Mouse (Mus musculus) intestine, embryonic 15.5 days (tissue): ENCODE measurements around the gene Tead4. TPM values are rescaled to one million over a fixed set of nuclear protein-coding genes. Genes with fewer than 3 reads are reported as not detected.
A peak's percentile ranks its signal among the peaks of the same experiment; 100 is the strongest.
"Not testable (repeated sequence)": the region's sequence is repeated elsewhere in the genome, so short reads cannot be mapped to it uniquely, and the experiment has no call there.

Source experiments
- ATAC-seq: fragments of 200-750 bp; cut with Nextera tagmentation; 2 replicates; pipeline ENCODE4 v1.8.0; 2017; ENCODE audit warnings: moderate TSS enrichment, moderate library complexity
- H3K27ac ChIP-seq: fragments of 300-500 bp; sonication (generic); 2 replicates; pipeline ENCODE4 v1.5.1; 2015; ENCODE audit warnings: mild to moderate bottlenecking, inconsistent platforms
- H3K27me3 ChIP-seq: fragments of 300-500 bp; sonication (generic); replicated peaks from 2 replicates; pipeline ENCODE4 v1.6.1; 2015; ENCODE audit warnings: inconsistent platforms
- H3K36me3 ChIP-seq: fragments of 300-500 bp; sonication (generic); 2 replicates; pipeline ENCODE4 v1.6.1; 2015; ENCODE audit warnings: inconsistent platforms
- H3K4me1 ChIP-seq: fragments of 300-500 bp; sonication (generic); replicated peaks from 2 replicates; pipeline ENCODE4 v1.6.1; 2015; ENCODE audit warnings: inconsistent platforms
- H3K4me2 ChIP-seq: fragments of 300-500 bp; sonication (generic); replicated peaks from 2 replicates; pipeline ENCODE4 v1.6.1; 2015; ENCODE audit warnings: mild to moderate bottlenecking, inconsistent platforms
- H3K4me3 ChIP-seq: fragments of 300-500 bp; sonication (generic); replicated peaks from 2 replicates; pipeline ENCODE4 v1.5.1; 2015; ENCODE audit warnings: inconsistent platforms
- H3K9ac ChIP-seq: fragments of 300-500 bp; sonication (generic); 2 replicates; pipeline ENCODE4 v1.6.1; 2015; ENCODE audit warnings: inconsistent platforms
- H3K9me3 ChIP-seq: fragments of 300-500 bp; sonication (generic); 2 replicates; pipeline ENCODE4 v1.6.1; 2016; ENCODE audit warnings: inconsistent platforms
- WGBS: fragments of 180-500 bp; shearing (Covaris S2); methylation state at CpG from one replicate; pipeline ENCODE4 v1.1.7; 2015; 5-methylcytosine and 5-hydroxymethylcytosine counted together
- polyA plus RNA-seq: library from polyadenylated mRNA; unstranded; fragments of >200 nt; fragmentation: Nextera tagmentation; extraction: Ambion mirVana; gene quantifications from 2 replicates; pipeline ENCODE4 v1.2.1, GENCODE M21; 2015

Gene Tead4
- polyA plus RNA-seq, 1 experiment from 2014 or later = 2.5 TPM

GRCm38 (mm10) chr6:128308311-128308710 lies 7.7 kb upstream of the Tead4 start:
- Histone ChIP-seq H3K36me3 (no peaks in the 10 kb centered on the region), H3K27me3 (no peaks in the 10 kb centered on the region), H3K4me2 (no peak overlapping the region), H3K9ac (no peak overlapping the region), H3K4me1 (no peaks in the 10 kb centered on the region), H3K9me3 (no peaks in the 10 kb centered on the region), H3K4me3 (no peak overlapping the region), H3K27ac (no peak overlapping the region)
- peak; percentile 83 for ATAC-seq
- 32% methylated on average over 4 of the region's 4 CpGs for WGBS

DNA sequence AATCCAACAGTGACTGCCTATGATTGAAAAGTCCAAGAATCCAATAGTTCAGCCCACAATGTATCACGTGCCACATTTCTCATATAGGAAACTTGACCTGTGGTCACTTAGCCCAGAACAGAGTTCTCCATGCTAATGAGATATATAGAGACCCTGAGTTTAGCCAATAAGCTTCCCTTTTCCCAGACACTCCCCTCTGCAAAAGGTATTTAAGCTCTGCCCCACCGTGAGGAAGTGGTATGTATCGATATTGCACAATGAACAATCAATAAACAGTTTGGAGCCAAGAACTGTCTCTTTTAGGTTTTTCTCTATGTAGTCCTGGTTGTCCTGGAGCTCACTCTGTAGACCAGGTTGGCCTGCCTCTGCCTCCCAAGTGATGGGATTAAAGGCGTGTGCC lies 4.2 kb upstream of the Tead4 start:
- Histone ChIP-seq H3K27me3 (peaks cover under 1% of the 10 kb centered on the region; the same call in 1 of the 2 replicates), H3K9ac (no peak overlapping the region), H3K36me3 (no peaks in the 10 kb centered on the region), H3K4me3 (no peak overlapping the region), H3K4me2 (no peak overlapping the region), H3K27ac (no peak overlapping the region), H3K4me1 (peaks cover 3% of the 10 kb centered on the region), H3K9me3 (no peaks in the 10 kb centered on the region)
- no peak for ATAC-seq
- 80% methylated on average over 4 of the region's 4 CpGs for WGBS

- H3K36me3 ChIP-seq, H3K4me3 ChIP-seq, H3K9ac ChIP-seq, ATAC-seq, H3K9me3 ChIP-seq, H3K4me2 ChIP-seq, H3K27ac ChIP-seq: not testable (repeated sequence)
- Histone ChIP-seq H3K27me3 (peaks cover 15% of the 10 kb centered on the region), H3K4me1 (peaks cover 12% of the 10 kb centered on the region)
- WGBS = 86% methylated on average over 3 of the region's 3 CpGs
Observed at GRCm38 (mm10) chr6:128302640-128303039, 2.0 kb upstream of the Tead4 start.

GRCm38 (mm10) chr6:128301891-128302290 lies 1.3 kb upstream of the Tead4 start:
- WGBS = 87% methylated on average over 3 of the region's 3 CpGs
- ATAC-seq = no peak
- H3K27ac ChIP-seq = no peak overlapping the region
- H3K4me2 ChIP-seq = no peak overlapping the region
- peaks cover 15% of the 10 kb centered on the region for H3K27me3 ChIP-seq
- no peaks in the 10 kb centered on the region for H3K9me3 ChIP-seq
- H3K4me1 ChIP-seq = peaks cover 15% of the 10 kb centered on the region
- no peak overlapping the region for H3K4me3 ChIP-seq
- H3K9ac ChIP-seq = no peak overlapping the region
- H3K36me3 ChIP-seq = no peaks in the 10 kb centered on the region

- 35% methylated on average over 11 of the region's 11 CpGs for WGBS
- peak overlapping the region; percentile 71 for H3K4me3 ChIP-seq
- H3K27ac ChIP-seq = no peak overlapping the region
- H3K4me1 ChIP-seq = peaks cover 19% of the 10 kb centered on the region
- H3K36me3 ChIP-seq = no peaks in the 10 kb centered on the region
- H3K27me3 ChIP-seq = peaks cover 15% of the 10 kb centered on the region
- H3K9me3 ChIP-seq = no peaks in the 10 kb centered on the region
- H3K9ac ChIP-seq = no peak overlapping the region
- H3K4me2 ChIP-seq = peak overlapping the region; percentile 97
- no peak for ATAC-seq
Observed at GRCm38 (mm10) chr6:128301458-128301857, 835 bp upstream of the Tead4 start.

DNA sequence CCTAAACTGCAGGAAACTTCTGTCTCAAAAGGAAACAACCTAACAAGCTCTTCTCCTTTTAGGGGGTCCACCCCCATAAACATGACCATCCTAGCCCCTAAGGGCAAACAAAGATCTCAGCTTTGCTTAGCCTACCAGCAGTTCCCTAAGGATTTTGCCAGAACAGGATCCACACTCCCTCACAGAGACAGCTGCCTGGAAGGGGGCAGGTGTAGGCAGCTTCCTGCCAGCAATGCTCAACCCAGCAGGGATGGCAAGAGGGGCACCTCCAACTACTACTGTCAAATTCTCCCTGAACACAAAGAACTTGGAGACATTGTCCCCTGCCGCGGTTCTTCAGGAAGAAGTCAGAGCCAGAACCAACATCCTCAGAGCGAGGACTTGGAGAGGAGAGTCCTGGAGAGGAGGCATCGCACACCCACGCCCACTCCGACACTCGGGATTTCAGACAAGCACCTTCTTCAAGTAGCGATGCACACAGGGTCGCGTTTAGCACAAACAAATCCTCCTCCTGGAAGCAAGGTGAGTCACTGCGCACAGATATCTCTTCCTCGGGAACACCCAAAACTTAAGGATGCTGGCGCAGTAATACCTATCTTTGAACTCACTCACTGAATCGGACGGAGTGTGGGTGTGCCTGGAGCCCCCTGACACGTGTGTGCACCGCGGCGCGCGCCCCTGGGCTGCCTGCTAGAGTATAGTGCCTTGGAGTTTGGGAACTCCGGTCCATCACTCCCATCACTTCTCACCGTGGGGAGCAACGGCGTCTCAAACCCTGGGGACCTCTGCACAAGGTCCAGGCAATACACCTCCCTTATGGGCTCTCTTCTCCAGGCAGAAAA lies 1.1 kb downstream of the Tead4 start:
- H3K27me3 ChIP-seq = peaks cover 15% of the 10 kb centered on the region
- 1% methylated on average over 25 of the region's 25 CpGs for WGBS
- no peaks in the 10 kb centered on the region for H3K9me3 ChIP-seq
- H3K4me2 ChIP-seq = peak overlapping the region; percentile 97
- no peaks in the 10 kb centered on the region for H3K36me3 ChIP-seq
- no peak overlapping the region for H3K27ac ChIP-seq
- peak; percentile 21 for ATAC-seq
- peaks cover 24% of the 10 kb centered on the region for H3K4me1 ChIP-seq
- H3K9ac ChIP-seq = peak overlapping the region; percentile 57
- H3K4me3 ChIP-seq = peak overlapping the region; percentile 71

DNA sequence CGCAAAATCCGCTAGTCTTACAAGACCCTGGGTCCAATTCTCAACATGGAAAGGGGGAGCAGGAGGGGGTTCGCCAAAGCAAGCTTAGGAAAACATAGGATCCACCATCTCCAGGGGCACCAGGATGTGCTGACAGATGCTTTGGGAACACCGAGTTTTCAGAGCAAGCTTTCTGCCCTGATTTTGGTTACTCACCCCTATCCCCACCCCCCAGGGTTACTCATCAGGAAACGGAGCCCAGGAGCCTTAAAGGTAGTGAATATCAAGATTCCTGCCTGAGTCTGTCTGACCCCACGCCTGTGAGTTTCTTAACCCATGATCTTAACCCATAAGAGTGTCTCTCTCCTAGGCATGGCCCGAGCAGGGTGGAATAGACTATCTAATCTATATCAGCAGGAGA lies 2.4 kb downstream of the Tead4 start:
- Histone ChIP-seq H3K4me2 (no peak overlapping the region), H3K27ac (no peak overlapping the region), H3K9me3 (no peaks in the 10 kb centered on the region), H3K4me1 (peaks cover 24% of the 10 kb centered on the region), H3K27me3 (peaks cover 15% of the 10 kb centered on the region), H3K4me3 (no peak overlapping the region), H3K36me3 (no peaks in the 10 kb centered on the region), H3K9ac (no peak overlapping the region)
- 46% methylated on average over 7 of the region's 7 CpGs for WGBS
- ATAC-seq = no peak

- Histone ChIP-seq H3K9ac (no peak overlapping the region), H3K4me2 (0 out of 2 replicates have a peak overlapping the region, but pooled peaks have one; percentile 17), H3K4me1 (peaks cover 24% of the 10 kb centered on the region), H3K9me3 (no peaks in the 10 kb centered on the region), H3K36me3 (no peaks in the 10 kb centered on the region), H3K27ac (0 out of 2 replicates have a peak overlapping the region, but pooled peaks have one; percentile 32), H3K4me3 (no peak overlapping the region), H3K27me3 (peaks cover 15% of the 10 kb centered on the region)
- 0 out of 2 replicates have a peak, but pooled peaks have one; percentile 15 for ATAC-seq
- WGBS = 38% methylated on average over 11 of the region's 11 CpGs
Observed at GRCm38 (mm10) chr6:128296750-128297393, 3.8 kb downstream of the Tead4 start.

GRCm38 (mm10) chr6:128295876-128296749 lies 4.5 kb downstream of the Tead4 start:
- peaks cover 15% of the 10 kb centered on the region for H3K27me3 ChIP-seq
- 27% methylated on average over 6 of the region's 6 CpGs for WGBS
- H3K4me1 ChIP-seq = peaks cover 24% of the 10 kb centered on the region
- no peak overlapping the region for H3K9ac ChIP-seq
- peak overlapping the region; percentile 17; the same call in 1 of the 2 replicates for H3K4me2 ChIP-seq
- H3K36me3 ChIP-seq = no peaks in the 10 kb centered on the region
- ATAC-seq = peak; percentile 18; the same call in 1 of the 2 replicates
- no peaks in the 10 kb centered on the region for H3K9me3 ChIP-seq
- H3K27ac ChIP-seq = 0 out of 2 replicates have a peak overlapping the region, but pooled peaks have one; percentile 32
- H3K4me3 ChIP-seq = no peak overlapping the region

GRCm38 (mm10) chr6:128291284-128291683 lies 9.3 kb downstream of the Tead4 start:
- H3K27ac ChIP-seq = no peak overlapping the region
- H3K36me3 ChIP-seq = no peaks in the 10 kb centered on the region
- peaks cover 5% of the 10 kb centered on the region for H3K4me1 ChIP-seq
- H3K4me3 ChIP-seq = no peak overlapping the region
- ATAC-seq = no peak
- no peaks in the 10 kb centered on the region for H3K9me3 ChIP-seq
- H3K9ac ChIP-seq = no peak overlapping the region
- H3K27me3 ChIP-seq = no peaks in the 10 kb centered on the region
- no peak overlapping the region for H3K4me2 ChIP-seq
- WGBS = 76% methylated on average over 5 of the region's 5 CpGs

DNA sequence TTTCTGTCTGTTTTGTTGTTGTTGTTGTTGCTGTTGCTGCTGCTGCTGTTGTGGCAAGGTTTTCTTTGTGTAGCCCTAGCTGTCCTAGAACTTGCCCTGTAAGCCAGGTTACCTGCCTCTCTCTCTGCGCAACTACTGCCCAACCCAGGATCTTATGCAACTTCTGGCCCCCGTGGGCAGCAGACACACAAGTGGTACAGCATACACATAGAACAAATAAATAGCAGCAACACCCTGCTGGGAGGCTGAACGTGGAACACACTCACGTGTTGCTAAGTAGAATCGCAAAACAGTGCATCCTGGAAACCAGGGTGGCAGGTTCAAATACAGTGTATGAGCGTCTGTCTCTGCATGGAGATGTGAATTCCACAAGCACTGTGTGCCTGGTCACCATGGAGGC lies 11.9 kb downstream of the Tead4 start:
- Histone ChIP-seq H3K4me1 (peaks cover 13% of the 10 kb centered on the region; the same call in 1 of the 2 replicates), H3K9ac (no peak overlapping the region), H3K4me2 (no peak overlapping the region), H3K27me3 (no peaks in the 10 kb centered on the region), H3K27ac (no peak overlapping the region), H3K9me3 (no peaks in the 10 kb centered on the region), H3K4me3 (no peak overlapping the region), H3K36me3 (no peaks in the 10 kb centered on the region)
- 91% methylated on average over 6 of the region's 6 CpGs for WGBS
- ATAC-seq = no peak
